Mouse (Mus musculus) ES-Bruce4 (cell line): Measurements from ENCODE around the gene Cacna1g.

Experiments
- CTCF ChIP-seq: IDR thresholded peaks from one replicate; pipeline ENCODE4 v1.8.1; 2011; ENCODE audit warnings: low read depth, low read length
- EP300 ChIP-seq: IDR thresholded peaks from 2 replicates; pipeline ENCODE4 v1.6.1; 2011; ENCODE audit warnings: low read depth, low read length; ENCODE audit not compliant: insufficient read depth
- POLR2A ChIP-seq: IDR thresholded peaks from one replicate; pipeline ENCODE4 v1.8.1; 2011; ENCODE audit warnings: low read length; ENCODE audit not compliant: insufficient read depth

- TF ChIP-seq CTCF (no peak), POLR2A (no peak), EP300 (no peak)
Measured at GRCm38 (mm10) chr11:94491035-94491748, 17.2 kb upstream of the Cacna1g start.
